Mouse (Mus musculus) embryonic facial prominence, embryonic 10.5 days (tissue): Measurements from ENCODE around the gene Gpr183. TPM values are rescaled to one million over a fixed set of nuclear protein-coding genes. Genes with fewer than 3 reads are reported as not detected.

ENCODE experiments used
- DNase-seq: peaks from one replicate; pipeline ENCODE4 v3.0.0-alpha.2; 2017; ENCODE audit warnings: low spot score
- H3K27ac ChIP-seq: fragments of 300-500 bp; sonication (generic); replicated peaks from 2 replicates; pipeline ENCODE4 v1.5.1; 2016; ENCODE audit warnings: mild to moderate bottlenecking
- H3K27me3 ChIP-seq: fragments of 300-500 bp; sonication (generic); replicated peaks from 2 replicates; pipeline ENCODE4 v1.6.1; 2016; ENCODE audit warnings: low read depth, mild to moderate bottlenecking; ENCODE audit not compliant: poor library complexity, severe bottlenecking
- H3K36me3 ChIP-seq: fragments of 300-500 bp; sonication (generic); replicated peaks from 2 replicates; pipeline ENCODE4 v1.6.1; 2016; ENCODE audit warnings: mild to moderate bottlenecking, moderate library complexity
- H3K4me1 ChIP-seq: fragments of 300-500 bp; sonication (generic); 2 replicates; pipeline ENCODE4 v1.6.1; 2016
- H3K4me3 ChIP-seq: fragments of 300-500 bp; sonication (generic); 2 replicates; pipeline ENCODE4 v1.5.1; 2016; ENCODE audit warnings: mild to moderate bottlenecking, moderate library complexity
- H3K9me3 ChIP-seq: fragments of 300-500 bp; sonication (generic); 2 replicates; pipeline ENCODE4 v1.6.1; 2016; ENCODE audit warnings: mild to moderate bottlenecking
- WGBS: fragments of 180-500 bp; shearing (Covaris S2); methylation state at CpG from one replicate; pipeline ENCODE4 v1.1.7; 2016; 5-methylcytosine and 5-hydroxymethylcytosine counted together
- polyA plus RNA-seq: library from polyadenylated mRNA; unstranded; fragments of >200 nt; fragmentation: Nextera tagmentation; extraction: Ambion mirVana; gene quantifications from 2 replicates; pipeline ENCODE4 v1.2.1, GENCODE M21; 2016

Gene Gpr183
- polyA plus RNA-seq, 1 experiment from 2014 or later: 2.4 TPM

DNA sequence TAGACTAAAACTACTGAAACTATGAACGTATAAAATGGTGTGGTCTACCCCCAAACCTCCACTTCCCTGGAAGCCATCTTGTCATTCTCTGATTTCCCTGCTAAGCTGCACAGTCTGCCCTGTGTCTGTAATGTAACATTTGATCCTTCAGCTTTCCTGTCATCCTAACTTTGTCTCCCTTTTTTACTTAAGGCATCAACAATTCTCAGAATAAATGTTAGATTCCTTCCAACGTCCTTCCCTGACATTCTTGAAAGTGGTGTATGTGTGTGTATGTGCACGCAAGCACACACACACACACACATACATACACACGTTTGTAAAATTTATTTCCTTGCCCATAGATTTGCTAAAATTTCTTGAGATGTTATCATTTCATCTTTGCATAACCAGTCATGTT is 5.0 kb downstream of the Gpr183 start:
- H3K9me3 ChIP-seq: no peaks in the 10 kb centered on the region
- DNase-seq: no peak
- H3K27ac ChIP-seq: no peak overlapping the region
- H3K4me3 ChIP-seq: no peak overlapping the region
- no peaks in the 10 kb centered on the region for H3K36me3 ChIP-seq
- H3K27me3 ChIP-seq: no peaks in the 10 kb centered on the region
- peaks cover 3% of the 10 kb centered on the region; the same call in 1 of the 2 replicates for H3K4me1 ChIP-seq
- 87% methylated on average over 4 of the region's 4 CpGs for WGBS

DNA sequence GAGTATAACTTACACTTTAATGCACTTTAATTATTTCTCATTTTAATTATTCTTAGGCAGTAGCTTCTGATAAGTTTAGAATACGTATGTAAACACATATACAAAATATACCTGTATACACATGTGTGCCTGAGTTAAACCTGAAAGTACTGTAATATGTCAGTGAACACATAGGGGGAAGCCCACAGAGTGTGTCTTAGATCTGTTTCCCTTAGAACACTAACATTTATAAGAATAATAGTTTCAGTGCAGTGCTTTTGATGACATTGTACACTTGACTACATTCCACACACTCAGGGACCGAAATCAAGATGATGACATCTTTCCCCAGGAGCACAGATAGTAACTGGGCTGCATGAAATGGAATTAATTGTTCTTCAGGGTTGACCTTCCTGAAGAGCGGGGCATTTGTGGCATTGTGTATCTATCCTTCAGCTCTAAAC is 5.4 kb downstream of the Gpr183 start:
- peaks cover 1% of the 10 kb centered on the region; the same call in 1 of the 2 replicates for H3K36me3 ChIP-seq
- H3K4me3 ChIP-seq: no peak overlapping the region
- H3K27me3 ChIP-seq: no peaks in the 10 kb centered on the region
- H3K9me3 ChIP-seq: no peaks in the 10 kb centered on the region
- peaks cover 3% of the 10 kb centered on the region; the same call in 1 of the 2 replicates for H3K4me1 ChIP-seq
- 93% methylated on average over 3 of the region's 3 CpGs for WGBS
- DNase-seq: no peak
- H3K27ac ChIP-seq: no peak overlapping the region

DNA sequence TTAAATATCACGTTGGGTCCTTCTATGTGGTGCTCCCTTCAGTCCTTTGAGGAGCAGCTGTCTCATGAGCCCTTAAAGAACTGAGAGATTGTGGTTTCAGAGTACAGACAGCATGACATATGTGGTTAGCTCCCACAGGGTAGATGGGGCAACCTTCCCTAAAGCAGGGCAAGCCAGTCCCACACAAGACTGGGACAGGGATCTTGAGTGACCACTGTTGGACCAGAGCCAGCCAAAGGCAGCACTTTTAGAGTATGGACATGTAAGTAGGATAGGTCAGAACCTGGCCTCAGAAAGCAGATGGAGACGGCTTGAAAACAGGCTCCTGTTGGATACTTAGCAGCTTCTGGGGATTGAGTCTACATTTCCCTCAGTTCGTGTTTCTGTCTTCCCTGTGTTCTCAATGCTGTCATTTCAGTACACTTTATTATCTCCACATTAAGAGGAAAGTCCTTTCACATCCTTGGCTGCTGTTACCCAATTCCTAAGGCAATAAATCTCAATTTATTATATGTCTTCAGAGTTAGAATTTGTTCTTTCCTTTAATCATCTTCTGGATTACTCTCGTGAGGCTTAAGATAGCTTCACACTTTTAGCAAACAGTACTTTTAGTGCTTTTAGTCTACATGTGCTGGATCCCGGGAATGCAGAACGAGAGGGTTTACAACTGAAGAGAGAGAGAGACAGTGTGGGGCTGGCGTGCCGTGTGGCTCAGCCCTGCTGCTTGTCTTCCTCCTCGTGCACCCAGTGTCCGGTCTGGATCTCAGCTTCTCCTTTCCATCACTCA is 6.1 kb downstream of the Gpr183 start:
- no peaks in the 10 kb centered on the region for H3K9me3 ChIP-seq
- H3K36me3 ChIP-seq: peaks cover 7% of the 10 kb centered on the region; the same call in 1 of the 2 replicates
- no peak overlapping the region for H3K27ac ChIP-seq
- WGBS: 89% methylated on average over 10 of the region's 10 CpGs
- H3K4me3 ChIP-seq: no peak overlapping the region
- peaks cover 3% of the 10 kb centered on the region; the same call in 1 of the 2 replicates for H3K4me1 ChIP-seq
- no peaks in the 10 kb centered on the region for H3K27me3 ChIP-seq
- no peak for DNase-seq

DNA sequence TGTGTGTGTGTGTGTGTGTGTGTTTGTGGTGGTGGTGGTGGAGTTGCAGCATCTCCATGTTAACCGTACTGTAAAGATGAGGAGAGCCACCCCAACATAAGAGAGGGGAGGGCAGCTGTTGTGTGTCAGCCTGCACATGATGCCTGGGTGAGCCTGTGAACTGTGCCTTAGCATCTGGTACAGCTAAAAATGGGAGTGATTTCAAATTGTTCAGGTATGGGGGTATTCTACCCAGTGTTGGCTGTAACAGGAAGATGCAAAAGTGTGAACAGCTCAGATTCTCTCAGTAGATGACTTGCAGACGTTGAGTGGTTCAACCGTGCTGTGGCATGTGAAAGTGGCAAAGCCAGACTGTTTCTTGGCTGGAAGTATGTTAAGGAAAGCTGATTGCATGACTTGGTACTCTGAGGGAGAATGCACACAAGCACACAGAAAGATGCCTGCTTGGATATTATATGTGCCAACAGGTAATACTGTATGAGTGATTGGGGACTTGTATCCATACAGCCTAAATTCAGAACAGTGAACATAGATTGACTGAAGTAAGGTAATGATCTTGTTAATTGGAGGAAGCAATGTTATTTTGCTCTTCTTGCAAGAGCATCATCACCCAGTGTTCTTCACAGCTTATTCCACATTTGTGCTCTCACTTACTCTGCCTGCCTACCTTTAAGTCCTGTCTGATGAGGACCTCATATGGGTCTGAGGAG is 6.8 kb downstream of the Gpr183 start:
- Histone ChIP-seq H3K27ac (no peak overlapping the region), H3K36me3 (peaks cover 9% of the 10 kb centered on the region; the same call in 1 of the 2 replicates), H3K4me3 (no peak overlapping the region), H3K9me3 (no peaks in the 10 kb centered on the region), H3K4me1 (peaks cover 3% of the 10 kb centered on the region; the same call in 1 of the 2 replicates), H3K27me3 (no peaks in the 10 kb centered on the region)
- no peak for DNase-seq
- WGBS: 93% methylated on average over 3 of the region's 3 CpGs

DNA sequence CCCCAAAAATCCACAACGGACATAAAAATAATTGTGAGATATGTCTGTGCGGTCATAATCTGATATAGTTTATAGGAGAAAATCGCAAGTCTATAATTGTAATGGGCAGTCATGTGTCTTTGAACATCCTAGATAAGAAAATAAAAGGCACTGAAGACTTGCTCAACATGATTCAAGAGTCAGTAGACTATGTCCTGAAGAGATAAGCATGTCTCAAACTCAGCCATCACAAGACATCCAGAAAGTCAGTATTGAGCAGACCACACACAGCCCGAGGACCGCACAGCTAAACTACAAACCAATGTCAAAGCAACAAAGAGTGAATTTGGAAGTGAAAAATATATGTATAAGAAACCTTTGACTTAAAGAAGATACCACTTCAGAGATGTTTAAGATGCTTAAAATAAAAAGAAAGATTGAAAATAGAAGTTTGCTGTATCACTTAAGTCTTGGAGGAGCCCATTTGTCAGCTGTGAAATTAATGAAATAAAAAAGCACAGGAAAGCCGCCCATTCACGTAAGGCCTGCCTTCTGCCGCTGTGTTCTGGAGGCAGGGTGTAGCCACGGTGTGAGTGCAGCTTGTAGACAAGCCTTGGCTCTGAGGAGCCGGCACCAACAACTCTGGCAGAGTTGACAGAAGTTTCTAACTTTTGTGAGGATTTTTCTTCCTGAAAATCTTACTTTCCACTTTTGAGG is 7.7 kb downstream of the Gpr183 start:
- 95% methylated on average over 10 of the region's 10 CpGs for WGBS
- H3K9me3 ChIP-seq: no peaks in the 10 kb centered on the region
- H3K4me1 ChIP-seq: peaks cover 3% of the 10 kb centered on the region; the same call in 1 of the 2 replicates
- no peak for DNase-seq
- H3K27me3 ChIP-seq: no peaks in the 10 kb centered on the region
- no peak overlapping the region for H3K4me3 ChIP-seq
- H3K36me3 ChIP-seq: peaks cover 9% of the 10 kb centered on the region; the same call in 1 of the 2 replicates
- no peak overlapping the region for H3K27ac ChIP-seq

DNA sequence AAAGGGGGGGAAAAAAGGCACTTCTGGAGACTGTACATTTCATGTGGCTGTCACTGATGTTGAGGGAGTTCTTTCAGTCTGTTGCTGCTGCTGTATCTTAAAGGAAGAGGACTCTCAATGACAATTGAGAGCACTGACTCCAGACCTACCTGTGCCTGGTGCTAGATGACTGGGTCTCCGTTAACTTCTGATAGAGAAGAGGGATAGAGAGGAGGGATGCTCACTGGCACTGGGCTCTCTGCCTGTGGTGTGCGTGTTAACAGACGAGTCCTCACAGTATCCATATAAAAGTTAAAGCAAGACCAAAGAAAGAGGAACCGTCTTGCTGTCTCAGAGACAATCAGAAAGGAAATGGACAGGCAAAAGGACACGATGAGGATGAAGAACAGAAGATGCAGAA is 8.7 kb downstream of the Gpr183 start:
- Histone ChIP-seq H3K4me3 (no peak overlapping the region), H3K36me3 (peaks cover 9% of the 10 kb centered on the region; the same call in 1 of the 2 replicates), H3K9me3 (no peaks in the 10 kb centered on the region), H3K27me3 (no peaks in the 10 kb centered on the region), H3K27ac (no peak overlapping the region), H3K4me1 (no peaks in the 10 kb centered on the region)
- WGBS: 88% methylated on average over 5 of the region's 5 CpGs
- DNase-seq: no peak

GRCm38 (mm10) chr14:121955176-121955795 is 9.7 kb downstream of the Gpr183 start:
- no peak overlapping the region for H3K27ac ChIP-seq
- H3K4me3 ChIP-seq: no peak overlapping the region
- no peak for DNase-seq
- no peaks in the 10 kb centered on the region for H3K27me3 ChIP-seq
- 89% methylated on average over 5 of the region's 5 CpGs for WGBS
- no peaks in the 10 kb centered on the region for H3K4me1 ChIP-seq
- H3K36me3 ChIP-seq: peaks cover 9% of the 10 kb centered on the region; the same call in 1 of the 2 replicates
- H3K9me3 ChIP-seq: no peaks in the 10 kb centered on the region

DNA sequence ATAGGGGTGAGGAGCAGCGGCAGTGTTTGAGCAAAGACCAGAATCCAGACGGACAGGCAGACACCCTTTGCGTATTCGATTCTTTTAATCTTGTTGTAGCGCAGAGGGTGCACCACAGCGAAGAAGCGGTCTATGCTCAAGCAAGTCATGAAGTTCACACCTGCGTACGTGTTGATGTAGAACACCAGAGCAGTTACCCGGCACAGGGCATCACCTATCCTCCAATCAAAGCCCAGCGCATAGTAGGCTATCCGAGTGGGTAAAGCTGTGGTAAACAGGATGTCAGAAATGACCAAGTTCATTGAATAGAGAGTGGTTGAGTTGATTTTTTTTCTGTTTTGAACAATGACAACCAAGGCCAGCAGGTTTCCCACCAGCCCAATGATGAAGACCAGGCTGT is 10.4 kb downstream of the Gpr183 start:
- no peaks in the 10 kb centered on the region for H3K4me1 ChIP-seq
- no peak for DNase-seq
- no peaks in the 10 kb centered on the region for H3K27me3 ChIP-seq
- no peaks in the 10 kb centered on the region for H3K9me3 ChIP-seq
- H3K4me3 ChIP-seq: no peak overlapping the region
- 97% methylated on average over 12 of the region's 12 CpGs for WGBS
- H3K27ac ChIP-seq: no peak overlapping the region
- peaks cover 9% of the 10 kb centered on the region; the same call in 1 of the 2 replicates for H3K36me3 ChIP-seq

- WGBS: 94% methylated on average over 11 of the region's 11 CpGs
- no peaks in the 10 kb centered on the region for H3K27me3 ChIP-seq
These were observed 10.9 kb downstream of the Gpr183 start for GRCm38 (mm10) chr14:121954129-121954528.

DNA sequence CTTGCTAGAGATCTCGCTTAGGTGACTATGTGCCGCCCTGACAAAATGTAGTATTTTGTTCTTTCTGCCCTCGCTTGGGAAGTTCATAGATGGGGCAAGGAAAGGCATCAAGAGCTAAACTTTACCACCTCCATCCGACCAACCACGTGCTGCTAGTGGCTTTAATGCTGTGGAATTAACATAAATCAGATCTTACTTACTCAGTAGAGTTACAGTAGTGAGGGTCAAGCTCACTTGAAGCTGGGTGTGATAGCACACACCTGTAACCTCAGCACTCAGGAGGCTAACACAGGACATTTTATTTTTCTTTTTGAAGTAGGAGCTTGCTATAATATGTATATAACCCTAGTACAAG is 13.0 kb downstream of the Gpr183 start:
- WGBS: 88% methylated on average over 5 of the region's 5 CpGs
- H3K4me1 ChIP-seq: no peaks in the 10 kb centered on the region
- no peak overlapping the region for H3K27ac ChIP-seq
- peaks cover 9% of the 10 kb centered on the region; the same call in 1 of the 2 replicates for H3K36me3 ChIP-seq
- no peaks in the 10 kb centered on the region for H3K9me3 ChIP-seq
- DNase-seq: no peak
- no peak overlapping the region for H3K4me3 ChIP-seq
- no peaks in the 10 kb centered on the region for H3K27me3 ChIP-seq

More at GRCm38 (mm10) chr14:121954129-121954528, 10.9 kb downstream of the Gpr183 start:
- H3K4me1 ChIP-seq: no peaks in the 10 kb centered on the region
- no peaks in the 10 kb centered on the region for H3K9me3 ChIP-seq
- no peak overlapping the region for H3K27ac ChIP-seq
- H3K36me3 ChIP-seq: peaks cover 9% of the 10 kb centered on the region; the same call in 1 of the 2 replicates
- H3K4me3 ChIP-seq: no peak overlapping the region
- no peak for DNase-seq

DNA sequence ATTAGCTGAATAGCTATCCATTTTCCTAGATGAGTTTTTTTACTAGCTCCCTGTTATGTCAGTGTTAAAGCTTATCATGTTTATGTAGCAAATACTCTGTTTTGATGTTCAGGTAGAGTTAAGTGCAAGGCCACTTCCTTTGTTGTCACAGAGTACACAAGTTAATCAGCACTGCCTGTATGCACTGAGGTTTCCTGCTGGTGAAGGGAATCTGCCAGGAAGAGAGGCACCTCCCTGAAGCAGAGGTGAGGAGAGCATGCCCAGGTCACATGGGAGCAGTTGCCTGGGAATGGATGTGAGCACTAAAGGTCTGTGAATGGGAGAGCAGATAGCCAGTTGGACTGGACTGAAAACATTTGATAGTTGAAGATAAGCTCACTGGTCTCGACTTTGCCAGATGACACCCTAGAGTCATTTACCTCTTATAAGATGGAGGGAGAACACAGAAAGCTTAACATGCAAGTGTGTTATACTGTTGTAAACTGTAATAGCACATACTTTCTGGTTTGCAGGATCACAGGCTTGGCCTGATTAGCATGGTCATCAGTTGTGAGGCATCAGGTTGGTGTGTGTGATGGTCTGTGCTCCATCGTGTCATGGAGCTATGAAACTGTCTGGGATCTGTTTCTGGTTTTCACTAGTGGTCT is 13.5 kb downstream of the Gpr183 start:
- DNase-seq: no peak
- 81% methylated on average over 2 of the region's 2 CpGs for WGBS
- Histone ChIP-seq H3K27ac (no peak overlapping the region), H3K4me3 (no peak overlapping the region), H3K9me3 (no peaks in the 10 kb centered on the region), H3K4me1 (no peaks in the 10 kb centered on the region), H3K36me3 (peaks cover 9% of the 10 kb centered on the region; the same call in 1 of the 2 replicates), H3K27me3 (no peaks in the 10 kb centered on the region)
